Mouse (Mus musculus): ENCODE data around the gene Atp5l. TPM values are rescaled to one million over a fixed set of nuclear protein-coding genes. Genes with fewer than 3 reads are reported as not detected.

Atp5l gene
- polyA plus RNA-seq, 1 experiment = 8.5 TPM

GRCm38 (mm10) chr9:44874198-44874597, 46.3 kb downstream of the Atp5l start:
- no peaks in the 10 kb centered on the region for H3K27me3 ChIP-seq (ENCODE audit: control insufficient read depth)
- peaks cover 43% of the 10 kb centered on the region for H3K36me3 ChIP-seq (ENCODE audit: control insufficient read depth)
- H3K4me3 ChIP-seq (replicated peaks) = no peak overlapping the region
- H3K4me1 ChIP-seq (ENCODE audit: control insufficient read depth) = peaks cover 11% of the 10 kb centered on the region
- no peaks in the 10 kb centered on the region for H3K9me3 ChIP-seq (ENCODE audit: control insufficient read depth, low read length)
- TF ChIP-seq GATA1 (IDR thresholded peaks at IDR 0.05; ENCODE audit: low read length) (no peak), TAL1 (IDR thresholded peaks at IDR 0.05; ENCODE audit: low read length) (no peak)

DNA sequence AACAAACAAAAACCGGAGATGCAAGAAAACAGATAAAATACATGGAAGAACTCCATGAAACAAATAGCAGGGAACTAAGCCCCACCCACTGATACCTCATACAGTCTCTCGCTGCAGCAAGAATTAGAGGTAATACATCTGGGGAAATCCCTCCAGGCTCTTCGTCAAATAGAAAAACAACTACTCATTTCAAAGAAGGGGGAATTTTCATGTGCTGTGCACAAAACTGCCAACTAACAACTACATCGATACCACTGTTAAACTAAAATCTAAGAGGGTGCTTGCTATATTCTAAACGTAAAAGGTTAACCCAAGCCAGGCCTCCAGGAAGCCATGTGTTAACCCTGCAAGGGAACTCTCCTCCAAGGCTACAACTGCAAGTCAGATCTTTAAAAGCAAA, 46.9 kb downstream of the Atp5l start:
- Histone ChIP-seq H3K4me1 (ENCODE audit: control insufficient read depth) (peaks cover 7% of the 10 kb centered on the region), H3K9me3 (ENCODE audit: control insufficient read depth, low read length) (no peaks in the 10 kb centered on the region), H3K36me3 (ENCODE audit: control insufficient read depth) (peaks cover 43% of the 10 kb centered on the region), H3K4me3 (replicated peaks) (no peak overlapping the region), H3K27me3 (ENCODE audit: control insufficient read depth) (no peaks in the 10 kb centered on the region)
- no peak for TF ChIP-seq GATA1 (IDR thresholded peaks at IDR 0.05; ENCODE audit: low read length)
- no peak for TF ChIP-seq TAL1 (IDR thresholded peaks at IDR 0.05; ENCODE audit: low read length)

- no peak for TF ChIP-seq TAL1 (IDR thresholded peaks at IDR 0.05; ENCODE audit: low read length)
- no peak for TF ChIP-seq GATA1 (IDR thresholded peaks at IDR 0.05; ENCODE audit: low read length)
- H3K9me3 ChIP-seq (ENCODE audit: control insufficient read depth, low read length) = no peaks in the 10 kb centered on the region
- H3K27me3 ChIP-seq (ENCODE audit: control insufficient read depth) = no peaks in the 10 kb centered on the region
- peaks cover 55% of the 10 kb centered on the region for H3K36me3 ChIP-seq (ENCODE audit: control insufficient read depth)
- H3K4me1 ChIP-seq (ENCODE audit: control insufficient read depth) = peaks cover 2% of the 10 kb centered on the region; the same call in 1 of the 2 replicates
- H3K4me3 ChIP-seq (replicated peaks) = no peak overlapping the region
These were observed 52.0 kb downstream of the Atp5l start for GRCm38 (mm10) chr9:44868336-44869094.

GRCm38 (mm10) chr9:44867664-44868063, 52.9 kb downstream of the Atp5l start:
- Histone ChIP-seq H3K27me3 (ENCODE audit: control insufficient read depth) (no peaks in the 10 kb centered on the region), H3K36me3 (ENCODE audit: control insufficient read depth) (peaks cover 54% of the 10 kb centered on the region), H3K4me3 (replicated peaks) (no peak overlapping the region), H3K4me1 (ENCODE audit: control insufficient read depth) (peaks cover 3% of the 10 kb centered on the region; the same call in 1 of the 2 replicates), H3K9me3 (ENCODE audit: control insufficient read depth, low read length) (no peaks in the 10 kb centered on the region)
- TF ChIP-seq TAL1 (IDR thresholded peaks at IDR 0.05; ENCODE audit: low read length) (no peak), GATA1 (IDR thresholded peaks at IDR 0.05; ENCODE audit: low read length) (no peak)

DNA sequence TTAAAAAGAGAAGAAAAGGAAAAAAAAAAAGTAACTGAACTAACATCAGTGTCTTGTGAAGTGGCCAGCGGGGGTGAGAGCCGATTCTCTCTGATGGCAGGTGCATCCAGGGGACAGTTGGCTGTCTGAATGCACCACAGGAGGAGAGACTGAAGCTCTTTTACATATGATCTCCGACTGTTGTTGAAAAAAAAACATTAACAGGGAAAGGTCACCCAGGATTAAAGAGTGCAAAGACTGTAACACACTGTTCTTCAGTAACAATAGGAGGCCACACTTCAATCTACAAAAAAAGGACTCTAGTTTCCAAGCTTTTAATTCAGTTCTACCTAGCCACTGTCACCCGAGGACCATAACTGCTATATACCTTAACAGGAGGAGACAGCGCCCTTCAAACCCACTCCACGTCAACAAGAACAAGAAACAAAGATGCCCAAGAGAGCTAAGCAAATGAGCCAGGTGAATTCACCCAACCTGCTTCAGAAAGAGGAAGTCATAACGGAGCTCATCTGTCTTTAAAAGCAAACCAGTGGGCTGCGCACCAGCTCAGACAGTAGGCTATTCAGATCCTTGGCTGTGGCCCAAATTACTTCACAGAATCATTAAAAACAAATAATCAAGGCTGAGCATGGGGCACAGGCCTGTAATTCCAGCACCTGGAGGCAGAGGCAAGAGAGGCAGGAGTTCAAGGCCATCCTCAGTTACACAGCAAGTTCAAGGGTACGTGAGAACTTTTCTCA, 53.9 kb downstream of the Atp5l start:
- peaks cover 59% of the 10 kb centered on the region for H3K36me3 ChIP-seq (ENCODE audit: control insufficient read depth)
- H3K27me3 ChIP-seq (ENCODE audit: control insufficient read depth) = no peaks in the 10 kb centered on the region
- TF ChIP-seq TAL1 (IDR thresholded peaks at IDR 0.05; ENCODE audit: low read length) (no peak), GATA1 (IDR thresholded peaks at IDR 0.05; ENCODE audit: low read length) (no peak)
- H3K9me3 ChIP-seq (ENCODE audit: control insufficient read depth, low read length) = no peaks in the 10 kb centered on the region
- H3K4me3 ChIP-seq (replicated peaks) = no peak overlapping the region
- peaks cover 6% of the 10 kb centered on the region; the same call in 1 of the 2 replicates for H3K4me1 ChIP-seq (ENCODE audit: control insufficient read depth)

Other genes starting within 250 kb of the Atp5l start
- gene Treh, start 247.5 kb downstream of the Atp5l start, polyA plus RNA-seq (2012) = not detected in 2 replicates
- 0.15 and 0.23 TPM in 2 replicates for gene Phldb1, start 185.5 kb downstream of the Atp5l start, polyA plus RNA-seq (2012)
- gene Arcn1, start 152.9 kb downstream of the Atp5l start, polyA plus RNA-seq (2012) = 0.33 and 0.52 TPM in 2 replicates
- gene Ift46, start 152.8 kb downstream of the Atp5l start, polyA plus RNA-seq (2012) = 0.29 and 0.86 TPM in 2 replicates
- gene Tmem25, start 121.4 kb downstream of the Atp5l start, polyA plus RNA-seq (2012) = 0.01 TPM in 1 of 2 replicates, not detected in the other
- 0.12 and 0.83 TPM in 2 replicates for gene Ttc36, start 117.7 kb downstream of the Atp5l start, polyA plus RNA-seq (2012)
- 0.29 and 0.38 TPM in 2 replicates for gene Kmt2a, start 39.4 kb downstream of the Atp5l start, polyA plus RNA-seq (2012)
- gene Ube4a, start 44.9 kb upstream of the Atp5l start, polyA plus RNA-seq (2012) = 0.21 and 0.31 TPM in 2 replicates
- not detected in 2 replicates for gene Cd3g, start 59.7 kb upstream of the Atp5l start, polyA plus RNA-seq (2012)
- not detected in 2 replicates for gene Cd3d, start 61.0 kb upstream of the Atp5l start, polyA plus RNA-seq (2012)
- 0.02 TPM in 1 of 2 replicates, not detected in the other for gene Cd3e, start 88.9 kb upstream of the Atp5l start, polyA plus RNA-seq (2012)
- not detected in 2 replicates for gene Mpzl2, start 119.1 kb upstream of the Atp5l start, polyA plus RNA-seq (2012)
- not detected in 2 replicates for gene Mpzl3, start 134.4 kb upstream of the Atp5l start, polyA plus RNA-seq (2012)
- gene Jaml, start 158.4 kb upstream of the Atp5l start, polyA plus RNA-seq (2012) = 0.03 TPM in 1 of 2 replicates, not detected in the other
- gene Scn2b, start 197.0 kb upstream of the Atp5l start, polyA plus RNA-seq (2012) = not detected in 2 replicates
- not detected in 2 replicates for gene Scn4b, start 217.7 kb upstream of the Atp5l start, polyA plus RNA-seq (2012)

Measured in erythroblast, embryonic 14.5 days (primary cell).